Mouse (Mus musculus): ENCODE results near the gene Kat5.

The Kat5 gene

DNA sequence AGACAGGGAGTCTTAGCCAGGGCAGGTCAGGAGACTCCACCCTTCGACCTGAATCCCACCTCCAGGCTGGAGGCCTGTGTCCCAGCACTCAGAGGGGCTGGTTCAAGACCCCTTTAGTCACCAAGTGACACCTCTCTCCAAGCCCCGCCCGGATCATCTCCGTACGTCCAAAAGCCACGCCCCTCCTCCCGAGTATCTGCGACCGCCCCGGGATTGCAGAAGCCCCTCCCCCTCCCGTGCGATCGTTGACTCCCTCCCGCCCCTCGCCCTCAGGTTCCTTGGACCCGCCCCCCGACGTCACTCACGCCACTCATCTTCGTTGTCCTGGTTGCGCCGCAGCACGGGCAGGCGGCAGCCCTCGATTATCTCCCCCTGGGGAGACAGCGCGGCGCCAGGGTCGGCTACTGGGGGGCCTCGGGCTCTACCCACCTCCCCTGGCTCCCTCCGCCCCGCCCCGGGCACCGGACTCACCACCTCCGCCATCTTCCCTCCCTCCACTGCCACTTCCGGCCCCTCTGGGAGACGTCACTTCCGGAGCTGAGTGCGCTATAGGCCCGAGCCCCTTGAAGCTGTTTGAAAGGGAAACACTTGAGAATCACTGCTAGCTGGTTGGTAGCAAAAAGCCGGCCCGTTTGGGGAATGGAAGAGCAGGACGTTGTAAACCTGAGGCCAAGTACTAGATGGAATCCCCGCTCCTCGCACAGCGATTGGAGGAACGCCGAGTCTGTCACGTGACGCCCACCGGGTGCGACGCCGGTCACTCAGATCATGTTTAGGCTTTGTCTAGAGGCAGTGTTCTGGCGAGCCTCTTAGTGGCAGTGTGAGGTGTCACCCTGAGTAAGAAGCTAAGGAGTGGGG lies at the start of gene Kat5:
Gene Kat5 (minus strand): TSS at position 691 of the 858 bp plus-strand sequence.
- in situ Hi-C loops (cut with MboI; ENCODE audit: low sequenced_read_pairs): no loop called here

DNA sequence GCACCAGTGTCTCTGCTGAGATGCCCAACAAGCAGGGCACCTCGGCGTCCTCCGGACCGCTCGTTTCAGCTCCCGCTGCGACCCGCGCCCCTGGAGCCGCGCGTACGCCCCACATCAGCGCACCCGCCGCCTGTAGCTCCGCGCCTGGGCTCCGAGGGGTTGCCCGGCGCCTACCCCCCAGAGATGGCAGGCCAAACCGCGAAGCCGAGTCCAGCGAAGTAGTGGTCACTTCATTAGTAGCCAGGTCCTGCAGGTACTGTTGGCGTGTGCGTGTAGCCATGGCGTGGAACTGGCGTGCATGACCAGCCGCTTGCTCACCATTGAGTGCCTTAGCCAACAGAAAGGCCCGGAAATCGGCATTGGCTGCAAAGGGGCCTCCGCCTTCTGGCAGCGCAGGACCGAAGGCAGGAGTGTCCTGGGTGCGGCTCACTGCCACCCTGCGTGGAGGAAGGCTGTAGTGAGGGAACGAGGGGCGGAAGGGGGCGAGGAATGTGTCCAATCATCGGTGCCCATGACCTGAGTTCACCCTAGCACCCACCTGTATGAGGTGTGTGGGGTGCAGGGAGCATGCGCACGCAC lies 44.8 kb upstream of the Kat5 start:
- in situ Hi-C loops (cut with MboI; ENCODE audit: low sequenced_read_pairs): no loop called here

DNA sequence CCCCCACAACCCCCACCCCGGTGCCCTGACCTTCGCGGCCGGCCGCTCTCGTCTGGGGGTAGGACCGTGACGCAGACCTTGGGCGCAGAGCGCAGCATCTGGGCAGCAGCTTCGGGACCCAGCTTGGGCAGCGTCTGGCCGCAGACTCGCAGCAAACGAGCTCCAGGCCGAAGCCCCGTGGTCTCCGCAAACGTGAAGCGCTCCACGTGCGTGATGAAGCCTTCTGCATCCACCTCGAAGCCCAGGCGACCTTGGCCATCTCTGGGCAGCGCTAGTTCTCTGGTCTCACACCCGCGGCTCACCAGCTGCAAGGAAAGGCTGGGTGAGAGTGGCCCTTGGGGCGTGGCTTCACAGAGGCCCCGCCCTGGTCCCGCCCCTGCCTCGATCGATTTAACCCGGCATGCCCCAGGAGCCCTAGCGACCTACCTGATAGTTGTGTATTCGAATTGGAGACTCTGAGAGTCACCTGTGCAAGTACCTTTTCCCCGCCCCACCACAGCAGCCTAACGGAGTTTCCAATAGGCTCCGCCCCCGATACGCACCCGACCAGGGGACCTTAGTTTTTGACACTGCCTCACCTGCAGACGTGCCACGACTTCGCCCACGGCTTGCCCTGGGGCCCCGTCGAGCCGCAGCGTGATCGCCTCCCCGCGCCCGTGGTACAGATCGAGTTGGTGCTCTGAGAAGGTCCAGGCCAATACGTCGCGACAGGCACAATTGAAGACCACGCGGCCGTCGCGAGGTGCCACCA lies 44.1 kb upstream of the Kat5 start:
- in situ Hi-C loops (cut with MboI; ENCODE audit: low sequenced_read_pairs): no loop called here

DNA sequence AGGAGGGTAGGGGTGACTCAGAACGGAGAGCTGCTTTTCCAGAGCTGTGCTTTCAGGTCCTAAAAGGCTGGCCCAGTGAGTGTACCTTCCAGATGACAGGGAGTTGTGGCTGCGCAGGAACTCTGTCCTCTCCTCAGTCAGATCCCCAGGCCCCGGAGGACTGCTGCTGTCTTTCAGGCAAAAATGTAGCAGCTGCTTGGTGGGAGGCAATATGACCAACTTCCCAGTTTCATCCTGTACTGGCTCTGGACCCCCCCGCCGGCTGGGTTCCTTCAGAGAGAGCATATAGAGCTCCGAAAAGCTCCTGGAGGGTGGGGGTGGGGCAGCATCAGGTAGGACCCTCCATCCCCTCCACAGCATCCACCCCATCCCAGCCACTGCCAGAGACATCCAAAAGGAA lies 42.5 kb upstream of the Kat5 start:
- in situ Hi-C loops (cut with MboI; ENCODE audit: low sequenced_read_pairs): no loop called here

- in situ Hi-C loops (cut with MboI; ENCODE audit: low sequenced_read_pairs): no loop called here
These were observed 41.7 kb upstream of the Kat5 start for GRCm38 (mm10) chr19:5651502-5652274.

DNA sequence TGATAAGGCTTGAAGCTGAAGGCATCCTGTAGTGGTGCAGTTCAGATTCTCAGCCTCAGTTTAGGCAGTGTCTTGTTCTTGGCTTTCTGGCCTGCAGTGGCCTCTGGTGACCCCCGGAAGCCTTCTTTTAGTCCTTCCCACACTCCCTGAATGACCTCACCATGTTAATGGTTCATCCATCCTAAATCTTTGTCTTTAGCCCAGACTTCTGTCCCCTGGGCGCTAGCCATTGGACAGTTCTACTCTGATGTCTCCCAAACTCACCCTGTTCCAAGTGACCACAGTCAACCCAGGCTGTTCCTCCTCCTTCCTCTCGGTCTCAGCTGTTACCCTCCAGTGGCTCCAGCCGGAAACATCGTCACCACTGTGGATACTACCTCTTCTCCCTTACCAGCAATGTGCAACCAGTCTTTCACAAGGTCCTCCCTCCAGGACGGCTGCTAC lies 39.3 kb upstream of the Kat5 start:
- in situ Hi-C loops (cut with MboI; ENCODE audit: low sequenced_read_pairs): no loop called here

DNA sequence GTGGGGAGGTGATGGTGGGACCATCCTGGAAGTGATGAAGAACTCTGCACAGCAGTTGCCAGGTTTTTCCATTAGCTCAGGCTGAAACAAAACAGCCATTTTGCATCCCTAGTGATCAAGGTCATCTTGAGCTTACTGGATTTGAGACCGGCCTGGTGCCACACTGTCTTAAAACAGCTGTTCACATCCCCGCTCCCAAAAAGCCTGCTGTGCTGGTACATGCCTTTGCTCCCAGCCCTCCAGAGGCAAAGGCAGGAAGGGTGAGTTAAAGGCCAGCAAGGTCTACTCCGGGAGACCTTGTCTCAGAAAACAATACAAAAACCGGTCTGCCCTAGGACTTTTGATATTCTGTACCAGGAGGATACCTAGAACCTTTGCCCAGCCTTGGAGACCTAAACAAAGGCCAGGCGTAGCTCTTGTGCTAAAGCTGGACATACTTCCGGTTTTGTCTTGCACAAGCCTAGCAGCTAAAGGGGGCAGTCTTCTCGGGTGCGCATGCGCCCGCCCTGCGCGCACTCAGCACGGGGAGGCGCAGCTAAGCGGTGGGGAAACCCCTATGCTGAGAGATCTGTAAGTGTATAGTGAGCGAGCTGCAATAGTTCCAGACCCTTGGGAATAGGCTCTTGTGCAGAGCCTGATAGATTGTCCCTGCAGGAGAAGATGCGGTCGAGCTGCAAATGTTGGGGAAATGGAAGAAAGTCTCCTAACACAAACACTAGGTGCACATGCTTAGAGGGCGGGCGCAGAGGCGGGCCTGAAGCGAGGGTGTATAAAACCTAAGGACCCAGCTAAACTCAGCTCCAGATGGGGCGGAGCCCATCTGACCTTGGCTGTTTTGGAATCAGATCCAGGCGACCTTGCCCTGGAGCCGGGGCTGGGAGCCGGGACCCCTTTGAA lies 38.6 kb upstream of the Kat5 start:
- in situ Hi-C loops (cut with MboI; ENCODE audit: low sequenced_read_pairs): no loop called here

DNA sequence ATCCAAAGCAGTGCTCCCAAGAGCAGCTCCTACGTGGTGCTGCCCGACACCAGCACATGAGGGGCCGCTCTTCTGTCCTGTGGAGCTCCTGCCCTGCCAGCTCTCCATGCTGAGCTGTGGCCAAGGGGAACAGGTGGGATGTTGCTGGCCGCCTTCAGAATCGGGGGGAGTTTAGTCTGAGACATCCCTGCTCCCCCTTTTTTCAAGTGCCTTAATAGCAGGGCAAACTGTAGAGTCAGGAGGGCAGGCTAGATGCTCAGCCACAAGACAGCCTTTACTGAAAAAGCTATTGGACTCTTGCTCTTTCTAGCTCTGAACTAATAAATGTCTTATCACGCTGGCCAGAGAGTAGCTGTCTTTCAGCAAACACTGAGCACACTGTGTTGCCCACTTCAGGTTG lies 37.8 kb upstream of the Kat5 start:
- in situ Hi-C loops (cut with MboI; ENCODE audit: low sequenced_read_pairs): no loop called here

DNA sequence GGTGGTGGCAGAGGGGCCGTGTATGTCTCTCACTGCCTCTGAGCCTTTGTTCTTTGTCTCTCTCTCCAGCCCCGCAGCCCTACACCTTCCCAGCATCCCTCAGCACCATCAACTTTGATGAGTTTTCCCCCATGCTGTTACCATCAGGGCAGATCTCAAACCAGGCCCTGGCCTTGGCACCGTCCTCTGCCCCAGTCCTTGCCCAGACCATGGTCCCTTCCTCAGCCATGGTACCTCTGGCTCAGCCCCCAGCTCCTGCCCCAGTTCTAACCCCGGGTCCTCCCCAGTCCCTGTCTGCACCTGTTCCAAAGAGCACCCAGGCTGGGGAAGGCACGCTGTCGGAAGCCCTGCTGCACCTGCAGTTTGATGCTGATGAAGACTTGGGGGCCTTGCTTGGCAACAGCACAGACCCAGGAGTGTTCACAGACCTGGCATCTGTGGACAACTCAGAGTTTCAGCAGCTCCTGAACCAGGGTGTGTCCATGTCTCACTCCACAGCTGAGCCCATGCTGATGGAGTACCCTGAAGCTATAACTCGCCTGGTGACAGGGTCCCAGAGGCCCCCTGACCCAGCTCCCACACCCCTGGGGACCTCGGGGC lies 36.8 kb upstream of the Kat5 start:
- in situ Hi-C loops (cut with MboI; ENCODE audit: low sequenced_read_pairs): no loop called here

DNA sequence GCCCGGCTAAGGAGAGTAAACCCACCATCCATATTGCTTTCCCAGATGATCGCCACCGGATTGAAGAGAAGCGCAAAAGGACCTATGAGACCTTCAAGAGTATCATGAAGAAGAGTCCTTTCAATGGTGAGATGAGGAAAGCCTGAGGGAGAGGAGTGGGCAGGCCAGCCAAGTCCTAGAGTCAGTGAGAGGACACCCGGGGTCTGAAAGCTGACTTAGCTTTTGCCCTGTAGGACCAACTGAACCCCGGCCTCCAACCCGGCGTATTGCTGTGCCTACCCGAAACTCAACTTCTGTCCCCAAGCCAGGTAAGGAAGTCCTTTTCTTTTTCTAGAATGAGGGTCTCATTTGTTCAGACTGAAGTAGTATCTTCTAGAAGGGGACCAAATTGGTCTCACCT lies 35.2 kb upstream of the Kat5 start:
- in situ Hi-C loops (cut with MboI; ENCODE audit: low sequenced_read_pairs): no loop called here

DNA sequence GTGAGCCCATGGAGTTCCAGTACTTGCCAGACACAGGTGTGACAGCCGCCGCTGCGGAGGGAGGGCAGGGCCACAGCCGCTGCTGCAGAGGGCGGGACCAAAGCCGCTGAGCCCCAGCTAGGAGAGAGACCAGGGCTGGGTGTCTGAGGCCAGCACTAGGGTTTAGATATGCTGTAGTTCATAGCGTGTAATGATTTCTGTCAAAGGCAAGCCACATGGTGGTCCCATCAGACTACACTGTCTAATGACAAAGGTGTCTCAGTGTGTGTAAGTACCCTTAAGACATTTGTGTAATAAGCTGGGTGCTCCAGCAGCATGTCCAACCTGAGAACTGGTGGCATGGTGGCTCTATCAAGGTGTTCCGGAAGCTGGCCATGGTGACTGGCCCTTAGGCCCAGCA lies 31.6 kb upstream of the Kat5 start:
- in situ Hi-C loops (cut with MboI; ENCODE audit: low sequenced_read_pairs): no loop called here

DNA sequence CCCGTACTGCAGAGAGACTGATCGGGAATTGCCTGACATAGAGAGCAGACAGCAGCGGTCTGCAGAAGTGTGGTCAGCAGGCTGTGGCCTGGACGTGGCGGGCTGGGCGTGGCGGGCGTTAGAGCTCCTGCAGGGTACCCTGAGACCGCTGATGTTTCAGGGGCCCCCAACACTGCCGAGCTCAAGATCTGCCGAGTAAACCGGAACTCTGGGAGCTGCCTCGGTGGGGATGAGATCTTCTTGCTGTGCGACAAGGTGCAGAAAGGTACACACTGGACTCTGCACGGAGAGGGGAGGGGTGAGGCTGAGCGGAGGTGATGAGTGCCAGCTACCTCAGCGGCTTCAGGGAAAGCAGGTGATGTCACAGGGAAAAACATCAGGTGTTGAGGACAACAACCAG lies 31.0 kb upstream of the Kat5 start:
- in situ Hi-C loops (cut with MboI; ENCODE audit: low sequenced_read_pairs): no loop called here

- in situ Hi-C loops (cut with MboI; ENCODE audit: low sequenced_read_pairs): no loop called here
These were observed 30.3 kb upstream of the Kat5 start for GRCm38 (mm10) chr19:5640339-5640738.

- in situ Hi-C loops (cut with MboI; ENCODE audit: low sequenced_read_pairs): no loop called here
These were observed 28.5 kb upstream of the Kat5 start for GRCm38 (mm10) chr19:5638416-5639005.

- in situ Hi-C loops (cut with MboI; ENCODE audit: low sequenced_read_pairs): no loop called here
These were observed 27.3 kb upstream of the Kat5 start, which contains the start of gene Rela for GRCm38 (mm10) chr19:5637069-5638047. Rela (plus strand) TSS chr19:5637483.

GRCm38 (mm10) chr19:5636571-5637041 lies 26.6 kb upstream of the Kat5 start:
- in situ Hi-C loops (cut with MboI; ENCODE audit: low sequenced_read_pairs): no loop called here

GRCm38 (mm10) chr19:5636036-5636570 lies 26.1 kb upstream of the Kat5 start:
- in situ Hi-C loops (cut with MboI; ENCODE audit: low sequenced_read_pairs): no loop called here

DNA sequence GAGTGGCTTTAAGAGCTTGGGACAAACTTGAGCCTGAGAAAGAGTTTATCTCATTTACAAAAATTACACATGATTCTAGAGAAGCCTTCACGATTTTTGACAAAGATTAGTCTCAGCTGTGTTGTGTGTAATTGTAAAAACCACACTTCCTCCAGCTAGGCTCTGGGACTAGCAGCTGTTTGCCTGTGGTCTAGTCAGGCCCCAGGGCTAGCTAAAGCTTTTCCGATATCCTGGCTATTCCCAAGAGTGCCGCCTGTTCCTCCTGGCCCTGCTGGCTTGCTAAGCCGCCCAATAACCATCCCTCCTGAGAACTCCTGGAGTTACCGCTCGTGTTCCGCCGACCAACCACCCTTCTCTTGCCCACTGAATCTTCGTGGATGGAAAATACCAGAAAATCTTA lies 22.1 kb upstream of the Kat5 start:
- in situ Hi-C loops (cut with MboI; ENCODE audit: low sequenced_read_pairs): no loop called here

Data from CH12F3 (cell line).